Mouse (Mus musculus) midbrain, embryonic 10.5 days (tissue): ENCODE measurements around the gene Psap. TPM values are rescaled to one million over a fixed set of nuclear protein-coding genes. Genes with fewer than 3 reads are reported as not detected.

Experiments
- DNase-seq: peaks from one replicate; pipeline ENCODE4 v3.0.0-alpha.2; 2017; ENCODE audit warnings: low spot score
- H3K27ac ChIP-seq: fragments of 300-500 bp; sonication (generic); replicated peaks from 2 replicates; pipeline ENCODE4 v1.5.1; 2016; ENCODE audit warnings: mild to moderate bottlenecking
- H3K27me3 ChIP-seq: fragments of 300-500 bp; sonication (generic); 2 replicates; pipeline ENCODE4 v1.6.1; 2016; ENCODE audit warnings: low read depth, mild to moderate bottlenecking; ENCODE audit not compliant: poor library complexity, severe bottlenecking
- H3K36me3 ChIP-seq: fragments of 300-500 bp; sonication (generic); 2 replicates; pipeline ENCODE4 v1.6.1; 2016; ENCODE audit warnings: mild to moderate bottlenecking, moderate library complexity
- H3K4me1 ChIP-seq: fragments of 300-500 bp; sonication (generic); 2 replicates; pipeline ENCODE4 v1.6.1; 2016
- H3K4me3 ChIP-seq: fragments of 300-500 bp; sonication (generic); 2 replicates; pipeline ENCODE4 v1.5.1; 2016; ENCODE audit warnings: mild to moderate bottlenecking, moderate library complexity
- H3K9me3 ChIP-seq: fragments of 300-500 bp; sonication (generic); replicated peaks from 2 replicates; pipeline ENCODE4 v1.6.1; 2016; ENCODE audit warnings: mild to moderate bottlenecking
- WGBS: fragments of 180-500 bp; shearing (Covaris S2); methylation state at CpG from one replicate; pipeline ENCODE4 v1.1.7; 2016; 5-methylcytosine and 5-hydroxymethylcytosine counted together
- polyA plus RNA-seq: library from polyadenylated mRNA; unstranded; fragments of >200 nt; fragmentation: Nextera tagmentation; extraction: Ambion mirVana; gene quantifications from 2 replicates; pipeline ENCODE4 v1.2.1, GENCODE M21; 2016

Gene Psap
- polyA plus RNA-seq, 1 experiment from 2014 or later = 52.0 TPM

DNA sequence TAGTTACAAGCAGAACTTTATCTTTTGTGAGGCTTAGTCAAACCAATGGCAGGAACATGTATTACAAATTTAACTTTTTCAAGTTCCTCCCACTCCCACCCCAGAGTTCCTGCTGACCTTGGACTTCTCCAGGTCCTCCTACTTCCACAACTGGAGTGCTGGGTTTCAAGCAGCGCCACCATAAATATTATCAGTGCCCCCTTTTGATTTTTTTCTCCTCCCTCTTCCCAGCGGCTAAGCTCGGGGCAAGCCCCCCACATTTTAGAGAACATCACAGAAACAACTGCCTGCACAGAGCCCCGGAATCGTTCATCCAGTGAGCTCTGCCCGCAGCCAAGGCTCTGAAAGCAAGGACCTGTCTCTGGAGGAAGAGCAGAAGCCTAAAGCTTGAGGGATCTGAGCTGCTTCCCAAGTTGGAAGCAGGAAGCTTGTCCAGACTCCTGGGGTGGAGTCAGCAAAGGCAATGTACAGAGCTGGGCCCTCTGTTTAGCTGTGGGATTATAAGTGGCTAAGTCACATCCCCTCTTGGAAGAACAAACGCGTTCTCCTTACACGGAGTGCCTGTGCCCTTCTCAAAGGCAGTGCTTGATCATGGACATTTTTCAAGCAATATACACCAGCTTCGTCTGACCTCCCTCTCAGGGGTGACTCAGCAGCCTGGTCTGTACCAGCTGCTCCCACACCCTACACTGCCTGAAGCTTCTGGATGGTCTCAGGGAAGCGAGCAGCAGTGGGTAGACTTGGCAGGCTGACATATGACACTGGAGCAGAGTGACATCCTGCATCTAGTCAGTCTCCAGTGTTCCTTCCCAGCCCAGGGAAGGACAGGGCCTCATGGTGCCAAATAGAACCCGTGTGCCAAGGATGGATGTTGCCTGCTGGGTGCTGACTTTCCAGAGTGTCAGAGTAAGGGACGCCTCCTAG lies 8.0 kb upstream of the Psap start:
- WGBS = 84% methylated on average over 13 of the region's 13 CpGs

GRCm38 (mm10) chr10:60271015-60271414 lies 6.4 kb upstream of the Psap start:
- no peak for DNase-seq
- 0 out of 2 replicates have a peak, but pooled peaks cover 6% of the 10 kb centered on the region for H3K4me1 ChIP-seq
- no peaks in the 10 kb centered on the region for H3K36me3 ChIP-seq
- H3K9me3 ChIP-seq = no peaks in the 10 kb centered on the region
- no peak overlapping the region for H3K27ac ChIP-seq
- WGBS = 76% methylated on average over 6 of the region's 6 CpGs
- no peaks in the 10 kb centered on the region for H3K27me3 ChIP-seq
- H3K4me3 ChIP-seq = no peak overlapping the region

More for the DNA sequence above, 8.0 kb upstream of the Psap start:
- DNase-seq = no peak
- Histone ChIP-seq H3K4me3 (no peak overlapping the region), H3K27me3 (no peaks in the 10 kb centered on the region), H3K36me3 (no peaks in the 10 kb centered on the region), H3K4me1 (0 out of 2 replicates have a peak, but pooled peaks cover 6% of the 10 kb centered on the region), H3K27ac (no peak overlapping the region), H3K9me3 (no peaks in the 10 kb centered on the region)

- no peak for DNase-seq
- Histone ChIP-seq H3K9me3 (no peaks in the 10 kb centered on the region), H3K36me3 (no peaks in the 10 kb centered on the region), H3K4me3 (no peak overlapping the region), H3K4me1 (peaks cover 10% of the 10 kb centered on the region), H3K27ac (no peak overlapping the region), H3K27me3 (no peaks in the 10 kb centered on the region)
- 59% methylated on average over 6 of the region's 6 CpGs for WGBS
Measured at GRCm38 (mm10) chr10:60272241-60272640, 5.2 kb upstream of the Psap start.

GRCm38 (mm10) chr10:60273382-60273781 lies 4.0 kb upstream of the Psap start:
- Histone ChIP-seq H3K36me3 (no peaks in the 10 kb centered on the region), H3K27me3 (no peaks in the 10 kb centered on the region), H3K4me3 (no peak overlapping the region), H3K9me3 (no peaks in the 10 kb centered on the region), H3K4me1 (peaks cover 21% of the 10 kb centered on the region), H3K27ac (no peak overlapping the region)
- no peak for DNase-seq
- 84% methylated on average over 6 of the region's 6 CpGs for WGBS

GRCm38 (mm10) chr10:60278006-60278399 lies 576 bp downstream of the Psap start:
- no peak for DNase-seq
- Histone ChIP-seq H3K36me3 (peaks cover 3% of the 10 kb centered on the region; the same call in 1 of the 2 replicates), H3K27ac (peak overlapping the region; percentile 97), H3K27me3 (no peaks in the 10 kb centered on the region), H3K4me3 (peak overlapping the region; percentile 86), H3K4me1 (peaks cover 61% of the 10 kb centered on the region), H3K9me3 (no peaks in the 10 kb centered on the region)
- WGBS = 11% methylated on average over 13 of the region's 13 CpGs

DNA sequence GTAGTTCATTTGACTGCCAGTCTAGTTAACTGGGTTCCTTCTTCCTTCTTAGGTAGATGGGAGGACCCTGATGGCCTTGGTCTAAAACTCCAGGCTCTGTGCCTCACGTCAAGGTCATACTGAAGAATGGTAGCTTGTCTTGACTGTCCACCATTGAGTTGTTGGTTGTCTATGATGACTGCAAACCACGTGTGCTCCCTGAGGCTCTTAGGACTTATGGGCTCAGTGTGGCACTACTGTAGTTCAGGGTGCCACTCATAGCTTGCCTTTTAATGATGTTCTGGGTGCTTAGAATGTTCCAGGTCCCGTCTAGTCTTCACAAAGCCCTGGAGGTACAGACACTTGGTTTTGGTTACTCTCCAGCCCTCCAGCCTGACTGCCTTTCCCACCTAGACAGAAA lies 1.4 kb downstream of the Psap start:
- H3K27me3 ChIP-seq = no peaks in the 10 kb centered on the region
- H3K27ac ChIP-seq = no peak overlapping the region
- H3K36me3 ChIP-seq = peaks cover 6% of the 10 kb centered on the region
- WGBS = 92% methylated on average over 3 of the region's 3 CpGs
- H3K4me1 ChIP-seq = peaks cover 67% of the 10 kb centered on the region
- peak overlapping the region; percentile 86 for H3K4me3 ChIP-seq
- H3K9me3 ChIP-seq = no peaks in the 10 kb centered on the region
- no peak for DNase-seq

DNA sequence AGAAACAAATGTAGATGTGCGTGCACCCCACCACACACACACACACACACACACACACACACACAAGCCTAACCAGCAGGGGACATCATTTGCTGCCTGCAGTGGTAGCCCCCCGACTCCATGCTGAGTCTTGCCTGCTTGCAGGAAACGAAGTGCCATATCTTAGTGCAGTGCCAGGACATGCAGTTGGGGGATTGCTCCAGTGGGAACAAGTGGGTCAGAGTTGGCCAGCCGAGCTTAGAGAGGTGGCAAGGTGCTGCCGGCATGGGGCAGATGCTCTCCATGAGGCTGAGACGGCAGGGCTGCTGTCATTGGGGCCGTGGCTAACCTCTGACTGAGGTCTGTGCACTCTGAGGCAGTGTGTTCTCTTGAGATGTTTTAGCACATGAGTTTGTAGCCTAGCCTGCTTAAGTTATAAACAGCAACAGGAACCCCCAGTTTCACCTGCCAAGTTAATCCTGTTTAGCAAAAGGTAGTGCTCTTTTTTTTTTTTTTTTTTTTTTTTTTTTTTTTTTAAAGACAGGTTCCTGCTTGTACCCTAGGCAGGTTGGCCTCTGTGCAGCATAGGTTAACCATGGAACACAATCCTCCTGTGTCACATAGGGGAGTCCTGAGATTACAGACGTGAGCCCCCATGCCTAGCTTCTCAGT lies 2.0 kb downstream of the Psap start:
- WGBS = 82% methylated on average over 8 of the region's 8 CpGs
- H3K27me3 ChIP-seq = no peaks in the 10 kb centered on the region
- no peaks in the 10 kb centered on the region for H3K9me3 ChIP-seq
- H3K36me3 ChIP-seq = peaks cover 6% of the 10 kb centered on the region
- peak overlapping the region; percentile 86; the same call in 1 of the 2 replicates for H3K4me3 ChIP-seq
- no peak for DNase-seq
- H3K4me1 ChIP-seq = peaks cover 73% of the 10 kb centered on the region
- 0 out of 2 replicates have a peak overlapping the region, but pooled peaks have one; percentile 9 for H3K27ac ChIP-seq

GRCm38 (mm10) chr10:60279941-60280301 lies 2.5 kb downstream of the Psap start:
- peaks cover 6% of the 10 kb centered on the region for H3K36me3 ChIP-seq
- no peaks in the 10 kb centered on the region for H3K9me3 ChIP-seq
- peaks cover 78% of the 10 kb centered on the region for H3K4me1 ChIP-seq
- H3K27ac ChIP-seq = peak overlapping the region; percentile 49; the same call in 1 of the 2 replicates
- H3K4me3 ChIP-seq = peak overlapping the region; percentile 12; the same call in 1 of the 2 replicates
- no peak for DNase-seq
- H3K27me3 ChIP-seq = no peaks in the 10 kb centered on the region
- 93% methylated on average over 9 of the region's 9 CpGs for WGBS

- H3K27ac ChIP-seq = peak overlapping the region; percentile 49; the same call in 1 of the 2 replicates
- peaks cover 6% of the 10 kb centered on the region for H3K36me3 ChIP-seq
- H3K27me3 ChIP-seq = no peaks in the 10 kb centered on the region
- no peaks in the 10 kb centered on the region for H3K9me3 ChIP-seq
- H3K4me1 ChIP-seq = peaks cover 82% of the 10 kb centered on the region
- H3K4me3 ChIP-seq = peak overlapping the region; percentile 12; the same call in 1 of the 2 replicates
- 89% methylated on average over 6 of the region's 6 CpGs for WGBS
- no peak for DNase-seq
Measured at GRCm38 (mm10) chr10:60280353-60280752, 2.9 kb downstream of the Psap start.

GRCm38 (mm10) chr10:60281571-60282050 lies 4.2 kb downstream of the Psap start:
- no peak overlapping the region for H3K4me3 ChIP-seq
- H3K27me3 ChIP-seq = no peaks in the 10 kb centered on the region
- WGBS = 90% methylated on average over 9 of the region's 9 CpGs
- peaks cover 95% of the 10 kb centered on the region for H3K4me1 ChIP-seq
- no peak overlapping the region for H3K27ac ChIP-seq
- DNase-seq = no peak
- no peaks in the 10 kb centered on the region for H3K9me3 ChIP-seq
- H3K36me3 ChIP-seq = peaks cover 6% of the 10 kb centered on the region

GRCm38 (mm10) chr10:60282116-60283014 lies 4.9 kb downstream of the Psap start:
- Histone ChIP-seq H3K4me3 (no peak overlapping the region), H3K27me3 (no peaks in the 10 kb centered on the region), H3K9me3 (no peaks in the 10 kb centered on the region), H3K36me3 (peaks cover 6% of the 10 kb centered on the region), H3K4me1 (peaks cover 97% of the 10 kb centered on the region), H3K27ac (no peak overlapping the region)
- WGBS = 80% methylated on average over 10 of the region's 10 CpGs
- no peak for DNase-seq

DNA sequence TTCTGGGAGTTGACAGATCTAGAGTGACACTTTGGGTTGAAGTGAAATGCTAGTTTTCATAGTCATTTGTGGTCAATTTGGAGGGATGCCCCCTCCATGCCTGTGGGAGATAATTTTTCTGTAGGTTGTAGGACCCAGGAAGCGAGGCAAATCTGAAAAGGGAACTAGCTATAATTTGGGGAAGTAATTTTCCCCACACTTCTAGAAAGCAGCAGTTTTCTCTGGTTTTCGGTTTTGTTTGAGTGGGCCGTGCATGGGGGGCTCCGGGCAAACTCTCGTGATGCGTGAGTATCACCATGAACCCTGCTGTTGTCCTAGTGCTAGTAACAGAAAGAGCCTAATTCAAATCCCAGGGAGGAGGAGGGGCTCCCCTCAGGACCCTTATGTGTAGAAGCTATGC lies 6.8 kb downstream of the Psap start:
- Histone ChIP-seq H3K4me1 (peaks cover 90% of the 10 kb centered on the region), H3K27ac (peak overlapping the region; percentile 78), H3K36me3 (peaks cover 5% of the 10 kb centered on the region), H3K27me3 (no peaks in the 10 kb centered on the region), H3K4me3 (peak overlapping the region; percentile 30; the same call in 1 of the 2 replicates), H3K9me3 (no peaks in the 10 kb centered on the region)
- 81% methylated on average over 6 of the region's 6 CpGs for WGBS
- DNase-seq = no peak
